Mouse (Mus musculus) small intestine, adult 2 months (tissue): Measurements from ENCODE around the gene D930007J09Rik.

Experiments used
- CTCF ChIP-seq: fragments of 200-500 bp; IDR thresholded peaks from 2 replicates; pipeline ENCODE4 v1.5.1; 2012; ENCODE audit warnings: low read depth, mild to moderate bottlenecking, control low read depth, inconsistent platforms, low read length, moderate library complexity, mixed read lengths; ENCODE audit not compliant: insufficient replicate concordance, insufficient read length; ENCODE audit errors: extremely low read depth
- POLR2A ChIP-seq: fragments of 200-500 bp; IDR thresholded peaks from 2 replicates; pipeline ENCODE4 v1.6.1; 2012; ENCODE audit warnings: low read depth, mild to moderate bottlenecking, control low read depth, inconsistent platforms, low read length, moderate library complexity

DNA sequence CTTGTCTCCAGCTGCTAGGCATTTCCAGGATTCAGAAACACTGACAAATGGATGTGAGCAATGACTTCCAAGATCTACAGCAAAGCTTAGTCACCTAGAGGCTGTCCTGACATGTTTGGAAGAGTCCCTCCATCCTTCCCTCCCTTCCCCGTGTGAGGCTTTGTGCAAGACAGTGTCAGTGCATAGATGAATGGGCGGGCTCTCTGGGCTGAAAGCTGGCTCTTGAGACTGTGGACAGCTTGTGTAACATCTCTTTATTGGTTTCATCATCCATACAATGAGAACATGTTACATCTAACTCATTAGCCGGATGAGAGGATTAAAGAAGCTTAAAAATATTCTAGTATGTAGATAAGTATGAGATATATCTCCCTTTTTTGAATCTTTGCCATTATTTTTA, 30.1 kb upstream of the D930007J09Rik start:
- TF ChIP-seq CTCF (no peak), POLR2A (no peak)
